Mouse (Mus musculus) adrenal gland, adult 10 weeks (tissue): ENCODE results near the gene Itpripl2. TPM values are rescaled to one million over a fixed set of nuclear protein-coding genes. Genes with fewer than 3 reads are reported as not detected.

Source experiments
- polyA plus RNA-seq: library from polyadenylated mRNA; stranded (reverse); fragments of 350-450 nt; fragmentation: Illumina TruSeq; extraction: RNeasy Lipid Tissue Mini Kit (QIAGEN cat#74804); gene quantifications from one replicate; pipeline ENCODE4 v1.2.3, GENCODE M21; 2014; ENCODE audit warnings: low read depth, low replicate concordance

The Itpripl2 gene
- 29.1 TPM for polyA plus RNA-seq

GRCm38 (mm10) chr7:118491431-118492147, at the start of gene Itpripl2:
Gene Itpripl2, minus strand, starts transcription at chr7:118491975.

GRCm38 (mm10) chr7:118533178-118533578, 41.4 kb upstream of the Itpripl2 start, which contains the start of gene Coq7:
Gene Coq7, minus strand, starts transcription at chr7:118533356.

GRCm38 (mm10) chr7:118448134-118448967, 43.4 kb downstream of the Itpripl2 start, which contains the start of gene Syt17:
Gene Syt17, minus strand, starts transcription at chr7:118448222.

Other genes with a start within 250 kb of the Itpripl2 start
- 57.5 TPM for gene Smg1, start 248.3 kb downstream of the Itpripl2 start, polyA plus RNA-seq
- 2.4 TPM for gene Syt17, start 43.8 kb downstream of the Itpripl2 start, polyA plus RNA-seq
- gene Coq7, start 41.4 kb upstream of the Itpripl2 start, polyA plus RNA-seq, result 12.8 TPM
- gene Tmc7, start 92.8 kb upstream of the Itpripl2 start, polyA plus RNA-seq, result 0.41 TPM
- gene Tmc5, start 105.3 kb upstream of the Itpripl2 start, polyA plus RNA-seq, result not detected
- gene Gde1, start 213.8 kb upstream of the Itpripl2 start, polyA plus RNA-seq, result 236 TPM
- gene Ccp110, start 220.6 kb upstream of the Itpripl2 start, polyA plus RNA-seq, result 18.2 TPM
- 15.8 TPM for gene Vps35l, start 248.3 kb upstream of the Itpripl2 start, polyA plus RNA-seq